Mouse (Mus musculus) intestine, embryonic 16.5 days (tissue): ENCODE measurements around the gene Atp8b4. TPM values are rescaled to one million over a fixed set of nuclear protein-coding genes. Genes with fewer than 3 reads are reported as not detected.

ENCODE experiments used
- polyA plus RNA-seq: library from polyadenylated mRNA; unstranded; fragments of >200 nt; fragmentation: Nextera tagmentation; extraction: Ambion mirVana; gene quantifications from 2 replicates; pipeline ENCODE4 v1.2.1, GENCODE M21; 2015

Atp8b4 gene
- polyA plus RNA-seq, 1 experiment from 2014 or later = 0.46 TPM

Other genes starting within 250 kb of the Atp8b4 start
- 3.0 and 3.6 TPM in 2 replicates for gene Slc27a2, start 51.7 kb upstream of the Atp8b4 start, polyA plus RNA-seq
- 2.9 and 3.5 TPM in 2 replicates for gene Hdc, start 118.6 kb upstream of the Atp8b4 start, polyA plus RNA-seq
- gene Gabpb1, start 175.7 kb upstream of the Atp8b4 start, polyA plus RNA-seq = 31.5 and 33.1 TPM in 2 replicates
- 33.2 and 33.6 TPM in 2 replicates for gene Usp8, start 206.7 kb upstream of the Atp8b4 start, polyA plus RNA-seq